Mouse (Mus musculus) brain, embryonic 14.5 days (tissue): ENCODE measurements at regions not wholly inside any gene's neighbourhood (a gene's known extent, or its start where the extent isn't known, plus 50 kb on each side); places are given as distances from the start of the nearest gene placed in this dataset.

ENCODE experiments used
- CTCF ChIP-seq: fragments of 200-500 bp; IDR thresholded peaks from 2 replicates; pipeline ENCODE4 v1.5.1; 2012; ENCODE audit warnings: inconsistent platforms, mild to moderate bottlenecking, moderate library complexity, borderline replicate concordance; ENCODE audit not compliant: insufficient read depth, insufficient read length; ENCODE audit errors: extremely low read depth
- POLR2A ChIP-seq: fragments of 200-500 bp; IDR thresholded peaks from 2 replicates; pipeline ENCODE4 v1.6.1; 2012; ENCODE audit warnings: mild to moderate bottlenecking, inconsistent platforms, borderline replicate concordance; ENCODE audit not compliant: poor library complexity, insufficient read depth, insufficient read length, severe bottlenecking; ENCODE audit errors: extremely low read depth

GRCm38 (mm10) chr1:137635781-137636180 is 539.7 kb downstream of the Ptprc start:
- TF ChIP-seq CTCF (no peak), POLR2A (no peak)
